Mouse (Mus musculus): ENCODE measurements around the gene Adtrp.

The Adtrp gene

GRCm38 (mm10) chr13:41847516-41848126, at the start of gene Adtrp:
Gene Adtrp (minus strand): TSS chr13:41847684.
- DNase-seq, result peak; percentile 23

GRCm38 (mm10) chr13:41892016-41892415, 44.5 kb upstream of the Adtrp start:
- no peak for DNase-seq

- DNase-seq, result no peak
Measured at GRCm38 (mm10) chr13:41890618-41891017, 43.1 kb upstream of the Adtrp start.

GRCm38 (mm10) chr13:41890111-41890600, 42.7 kb upstream of the Adtrp start:
- no peak for DNase-seq

- DNase-seq, result no peak
Measured at GRCm38 (mm10) chr13:41888644-41889043, 41.2 kb upstream of the Adtrp start.

- DNase-seq, result no peak
Measured at GRCm38 (mm10) chr13:41886120-41886519, 38.6 kb upstream of the Adtrp start.

- DNase-seq, result no peak
Measured at GRCm38 (mm10) chr13:41883665-41884291, 36.3 kb upstream of the Adtrp start.

GRCm38 (mm10) chr13:41881201-41881600, 33.7 kb upstream of the Adtrp start:
- no peak for DNase-seq

GRCm38 (mm10) chr13:41880525-41880924, 33.0 kb upstream of the Adtrp start:
- DNase-seq, result no peak

- no peak for DNase-seq
Measured at GRCm38 (mm10) chr13:41872686-41873085, 25.2 kb upstream of the Adtrp start.

GRCm38 (mm10) chr13:41872161-41872562, 24.7 kb upstream of the Adtrp start:
- DNase-seq, result peak; percentile 47

GRCm38 (mm10) chr13:41867533-41867932, 20.0 kb upstream of the Adtrp start:
- no peak for DNase-seq

- no peak for DNase-seq
Measured at GRCm38 (mm10) chr13:41865575-41865974, 18.1 kb upstream of the Adtrp start.

GRCm38 (mm10) chr13:41865071-41865470, 17.6 kb upstream of the Adtrp start:
- no peak for DNase-seq

- no peak for DNase-seq
Measured at GRCm38 (mm10) chr13:41860603-41861405, 13.3 kb upstream of the Adtrp start.

GRCm38 (mm10) chr13:41855206-41856185, 8.0 kb upstream of the Adtrp start:
- DNase-seq, result peak; percentile 47

- no peak for DNase-seq
Measured at GRCm38 (mm10) chr13:41850727-41851378, 3.4 kb upstream of the Adtrp start.

GRCm38 (mm10) chr13:41846516-41846915, 968 bp downstream of the Adtrp start:
- DNase-seq, result no peak

GRCm38 (mm10) chr13:41845013-41845412, 2.5 kb downstream of the Adtrp start:
- no peak for DNase-seq

- no peak for DNase-seq
Measured at GRCm38 (mm10) chr13:41844071-41844470, 3.4 kb downstream of the Adtrp start.

GRCm38 (mm10) chr13:41833614-41834139, 13.8 kb downstream of the Adtrp start:
- DNase-seq, result no peak

GRCm38 (mm10) chr13:41828296-41828754, 19.2 kb downstream of the Adtrp start:
- DNase-seq, result no peak

All from embryo, embryonic 11 days (tissue).